Mouse (Mus musculus) inflammation-experienced regulatory T-cells, adult 6 months (primary cell): ENCODE measurements around the gene Olfr530. TPM values are rescaled to one million over a fixed set of nuclear protein-coding genes. Genes with fewer than 3 reads are reported as not detected.

Source experiments
- ATAC-seq: one replicate; pipeline ENCODE4 v1.8.0; 2017
- polyA plus RNA-seq, 3 experiments: library from polyadenylated mRNA; unstranded; fragments of 100-300 nt; shearing (Covaris generic); gene quantifications; one replicate each; pipeline ENCODE4 v1.2.1; 2017

Olfr530 gene
- under 1 TPM in 1 of 3 experiments, not detected in 2; 0.20 TPM for polyA plus RNA-seq

DNA sequence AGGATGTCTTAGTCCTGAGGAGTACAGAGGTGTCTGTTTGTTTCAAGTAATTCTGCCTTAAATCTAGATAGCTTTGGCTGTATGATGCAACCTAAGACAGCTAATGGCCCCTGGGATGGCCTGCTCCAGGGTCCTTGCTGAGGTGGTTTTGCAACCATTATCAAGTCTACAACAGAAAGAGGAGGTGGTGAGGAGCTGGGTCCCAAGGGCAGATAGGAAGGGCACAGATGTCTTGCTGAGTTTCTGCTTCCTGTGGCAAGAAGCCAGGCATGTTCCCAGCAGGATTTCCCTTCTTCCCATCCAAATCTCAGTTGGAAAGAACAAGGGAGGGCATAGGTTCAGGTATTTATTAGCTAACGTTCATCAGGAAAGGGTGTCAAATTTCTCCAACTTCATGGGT is at the start of gene Olfr530:
Olfr530 (minus strand) TSS at position 101 of the 400 bp plus-strand sequence.
- no peak for ATAC-seq

GRCm38 (mm10) chr7:140421539-140421938 is 45.4 kb upstream of the Olfr530 start, which contains the start of gene Olfr532:
Gene Olfr532 (minus strand): TSS chr7:140421639.
- no peak for ATAC-seq

DNA sequence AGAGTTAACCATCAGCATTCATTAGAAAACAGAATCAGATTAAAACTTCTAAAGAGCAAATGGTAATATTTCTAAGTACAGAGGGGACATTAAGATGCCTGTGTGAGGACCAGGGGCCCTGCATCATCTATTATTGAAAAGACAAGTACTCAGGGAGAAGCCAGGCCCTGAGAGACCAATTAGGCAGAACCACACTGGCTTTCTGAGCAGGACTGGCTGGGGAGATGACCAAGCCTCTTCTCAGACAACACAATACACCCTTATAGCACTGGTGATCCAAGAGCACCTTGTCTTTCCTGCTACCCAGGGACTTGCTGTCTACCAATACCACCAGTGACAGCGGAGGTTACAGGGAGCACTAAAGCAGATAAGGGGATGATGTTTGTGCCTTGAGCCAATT is 26.7 kb upstream of the Olfr530 start, which contains the start of gene Olfr531:
Olfr531 (minus strand) TSS at position 101 of the 400 bp plus-strand sequence.
- no peak for ATAC-seq

DNA sequence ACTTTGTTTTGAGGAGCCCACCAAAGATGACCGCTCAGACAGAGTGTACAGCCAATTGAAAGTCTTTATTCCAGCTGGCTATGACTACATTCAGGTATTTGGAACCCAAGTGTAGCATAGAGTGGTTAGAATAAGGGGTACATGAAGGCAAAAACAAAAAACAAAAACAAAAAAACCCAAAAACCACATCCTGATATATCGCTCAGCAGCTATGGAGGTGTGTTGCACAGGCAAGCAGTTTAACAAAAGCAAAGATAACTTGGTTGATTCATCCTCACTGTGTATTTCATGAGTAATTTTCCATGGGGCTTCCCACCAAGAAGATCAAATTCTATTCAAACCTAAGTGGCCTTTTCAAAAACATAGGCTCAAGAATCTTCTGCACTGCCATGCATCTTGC is 780 bp upstream of the Olfr530 start:
- peak; percentile 67 for ATAC-seq

- peak; percentile 80 for ATAC-seq
Observed at GRCm38 (mm10) chr7:140374300-140374699, 1.8 kb downstream of the Olfr530 start.

GRCm38 (mm10) chr7:140361571-140361970 is 14.6 kb downstream of the Olfr530 start, which contains the start of gene Olfr60:
Gene Olfr60 (minus strand): TSS chr7:140361671.
- ATAC-seq, result no peak

GRCm38 (mm10) chr7:140333717-140334116 is 42.4 kb downstream of the Olfr530 start, which contains the start of gene Olfr527:
Gene Olfr527 (plus strand): TSS chr7:140334017.
- ATAC-seq, result no peak

DNA sequence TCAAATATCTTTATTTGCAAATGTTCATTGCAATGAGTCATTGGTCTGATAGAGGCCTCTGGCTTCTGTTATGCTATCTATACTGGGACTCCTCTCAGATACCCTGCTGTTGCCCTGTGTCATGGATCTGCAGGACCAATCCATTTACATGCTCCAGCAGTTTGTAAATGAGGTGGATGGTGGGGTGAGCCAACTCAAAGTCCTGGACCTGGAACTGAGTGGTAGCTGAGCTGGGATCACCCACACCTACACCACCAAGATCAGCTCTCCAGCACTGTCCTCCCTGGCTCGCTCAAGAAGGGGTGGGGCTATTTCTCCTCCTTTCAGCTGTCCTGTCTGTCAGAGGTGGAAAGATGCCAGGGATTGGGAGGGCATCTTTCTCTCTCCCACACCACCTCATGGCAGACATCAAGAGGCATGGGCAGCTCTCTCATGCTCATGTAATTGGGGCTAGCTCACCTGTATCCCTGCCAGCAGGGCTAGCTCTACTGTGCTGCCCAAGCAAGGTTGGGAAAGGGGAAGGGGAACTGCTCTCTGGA is 46.3 kb downstream of the Olfr530 start:
- no peak for ATAC-seq

Other genes starting within 250 kb of the Olfr530 start
- 10 to 100 TPM; 16.4 to 28.8 (median 22.9) TPM for gene Mtg1, start 238.8 kb downstream of the Olfr530 start, polyA plus RNA-seq
- gene Sprn, start 221.5 kb downstream of the Olfr530 start, polyA plus RNA-seq, result not detected
- gene Olfr522, start 211.6 kb downstream of the Olfr530 start, polyA plus RNA-seq, result under 1 TPM in 1 of 3 experiments, not detected in 2; 0.07 TPM
- not detected for gene Olfr523, start 203.1 kb downstream of the Olfr530 start, polyA plus RNA-seq
- gene Olfr524, start 170.4 kb downstream of the Olfr530 start, polyA plus RNA-seq, result under 1 TPM in 1 of 3 experiments, not detected in 2; 0.13 TPM
- gene Cd163l1, start 158.1 kb downstream of the Olfr530 start, polyA plus RNA-seq, result under 1 TPM in 2 of 3 experiments, not detected in 1; 0.27 to 0.55 TPM
- 1 to 10 TPM in 1 of 3 experiments, not detected in 2; 2.9 TPM for gene 5830411N06Rik, start 129.0 kb downstream of the Olfr530 start, polyA plus RNA-seq
- gene Olfr525, start 55.5 kb downstream of the Olfr530 start, polyA plus RNA-seq, result under 1 TPM; 0.25 to 0.54 (median 0.34) TPM
- gene Olfr527, start 42.3 kb downstream of the Olfr530 start, polyA plus RNA-seq, result under 1 TPM in 2 of 3 experiments, not detected in 1; 0.23 to 0.35 TPM
- 1 to 10 TPM in 2 of 3 experiments, under 1 TPM in 1; 0.42 to 1.2 (median 1.0) TPM for gene Olfr60, start 14.7 kb downstream of the Olfr530 start, polyA plus RNA-seq
- gene Olfr531, start 26.6 kb upstream of the Olfr530 start, polyA plus RNA-seq, result not detected
- gene Olfr532, start 45.3 kb upstream of the Olfr530 start, polyA plus RNA-seq, result not detected
- under 1 TPM in 1 of 3 experiments, not detected in 2; 0.19 TPM for gene Olfr533, start 87.0 kb upstream of the Olfr530 start, polyA plus RNA-seq
- gene Olfr535, start 107.9 kb upstream of the Olfr530 start, polyA plus RNA-seq, result not detected
- gene Olfr536, start 131.1 kb upstream of the Olfr530 start, polyA plus RNA-seq, result not detected
- not detected for gene Olfr538, start 191.6 kb upstream of the Olfr530 start, polyA plus RNA-seq
- gene Olfr46, start 224.9 kb upstream of the Olfr530 start, polyA plus RNA-seq, result under 1 TPM in 1 of 3 experiments, not detected in 2; 0.08 TPM